Mouse (Mus musculus) erythroid progenitor cell, adult 5-6 weeks (primary cell): Measurements from ENCODE around the gene Prss50. TPM values are rescaled to one million over a fixed set of nuclear protein-coding genes. Genes with fewer than 3 reads are reported as not detected.

Experiments used
- ATAC-seq: replicated peaks from 2 replicates; pipeline ENCODE4 v1.8.0; 2016; ENCODE audit warnings: moderate number of reproducible peaks, mild to moderate bottlenecking, moderate TSS enrichment, inconsistent platforms; ENCODE audit not compliant: poor library complexity, low FRiP score, severe bottlenecking
- total RNA-seq, 2 experiments: library from RNA; stranded (forward) in 1 of 2; stranded (reverse) in 1 of 2; fragments of 150-400 nt in 1 of 2; fragments of 186-747, 209-891 nt in 1 of 2; gene quantifications; 2 replicates each; pipeline versions ENCODE4 v1.2.3 to v1.2.4; 2015 to 2017; ENCODE audit warnings: low replicate concordance in 2 of 2

Prss50 gene
- total RNA-seq, 2 experiments from 2014 or later = not detected

- no peak for ATAC-seq
These were observed 16.2 kb downstream of the Prss50 start for GRCm38 (mm10) chr9:110873681-110874659.

GRCm38 (mm10) chr9:110874660-110875191 lies 17.0 kb downstream of the Prss50 start:
- ATAC-seq = no peak

- ATAC-seq = no peak
These were observed 17.5 kb downstream of the Prss50 start for GRCm38 (mm10) chr9:110875288-110875695.

GRCm38 (mm10) chr9:110877353-110877752 lies 19.6 kb downstream of the Prss50 start:
- ATAC-seq = no peak

GRCm38 (mm10) chr9:110877888-110878287 lies 20.1 kb downstream of the Prss50 start:
- ATAC-seq = no peak

GRCm38 (mm10) chr9:110879191-110879920 lies 21.6 kb downstream of the Prss50 start, which contains the start of gene Als2cl:
Als2cl (plus strand) TSS chr9:110879870.
- no peak for ATAC-seq

- ATAC-seq = no peak
These were observed 22.3 kb downstream of the Prss50 start, which contains the start of gene Tmie for GRCm38 (mm10) chr9:110879998-110880561. Tmie (minus strand) TSS chr9:110880113.

GRCm38 (mm10) chr9:110880772-110881171 lies 23.0 kb downstream of the Prss50 start:
- no peak for ATAC-seq

- no peak for ATAC-seq
These were observed 24.2 kb downstream of the Prss50 start for GRCm38 (mm10) chr9:110881953-110882352.

- no peak for ATAC-seq
These were observed 29.9 kb downstream of the Prss50 start for GRCm38 (mm10) chr9:110887388-110888303.

- ATAC-seq = no peak
These were observed 31.2 kb downstream of the Prss50 start for GRCm38 (mm10) chr9:110888935-110889334.

GRCm38 (mm10) chr9:110890026-110890783 lies 32.4 kb downstream of the Prss50 start:
- ATAC-seq = no peak

GRCm38 (mm10) chr9:110891077-110891828 lies 33.5 kb downstream of the Prss50 start:
- ATAC-seq = no peak

- no peak for ATAC-seq
These were observed 34.8 kb downstream of the Prss50 start for GRCm38 (mm10) chr9:110892552-110892951.

- ATAC-seq = no peak
These were observed 35.7 kb downstream of the Prss50 start for GRCm38 (mm10) chr9:110893429-110893828.

- ATAC-seq = no peak
These were observed 37.7 kb downstream of the Prss50 start for GRCm38 (mm10) chr9:110895507-110895906.

GRCm38 (mm10) chr9:110895994-110896393 lies 38.2 kb downstream of the Prss50 start:
- ATAC-seq = no peak

GRCm38 (mm10) chr9:110896595-110896994 lies 38.8 kb downstream of the Prss50 start:
- ATAC-seq = no peak
